Mouse (Mus musculus): ENCODE results near the gene Plgrkt.
"Not testable (repeated sequence)": the region's sequence is repeated elsewhere in the genome, so short reads cannot be mapped to it uniquely, and the experiment has no call there.

Plgrkt gene

GRCm38 (mm10) chr19:29366969-29367622 is at the start of gene Plgrkt, which contains the start of gene Cd274:
Plgrkt (minus strand) TSS chr19:29367390.
Cd274 (plus strand) TSS chr19:29367455.
- peak; percentile 60 for DNase-seq (ENCODE audit: low spot score)

GRCm38 (mm10) chr19:29416393-29416902 is 49.3 kb upstream of the Plgrkt start:
- DNase-seq (ENCODE audit: low spot score): no peak

GRCm38 (mm10) chr19:29414917-29415316 is 47.7 kb upstream of the Plgrkt start:
- not testable (repeated sequence) for DNase-seq (ENCODE audit: low spot score)

- no peak for DNase-seq (ENCODE audit: low spot score)
These were observed 47.3 kb upstream of the Plgrkt start for GRCm38 (mm10) chr19:29414513-29414912.

- DNase-seq (ENCODE audit: low spot score): no peak
These were observed 45.6 kb upstream of the Plgrkt start for GRCm38 (mm10) chr19:29412476-29413420.

- no peak for DNase-seq (ENCODE audit: low spot score)
These were observed 43.4 kb upstream of the Plgrkt start, which contains the start of gene Pdcd1lg2 for GRCm38 (mm10) chr19:29410619-29411018. Pdcd1lg2 (plus strand) TSS chr19:29410919.

GRCm38 (mm10) chr19:29406042-29407017 is 39.1 kb upstream of the Plgrkt start:
- DNase-seq (ENCODE audit: low spot score): no peak

- DNase-seq (ENCODE audit: low spot score): no peak
These were observed 38.2 kb upstream of the Plgrkt start for GRCm38 (mm10) chr19:29405388-29405787.

GRCm38 (mm10) chr19:29403251-29403650 is 36.1 kb upstream of the Plgrkt start:
- DNase-seq (ENCODE audit: low spot score): no peak

GRCm38 (mm10) chr19:29402621-29403020 is 35.4 kb upstream of the Plgrkt start:
- DNase-seq (ENCODE audit: low spot score): no peak

- no peak for DNase-seq (ENCODE audit: low spot score)
These were observed 33.3 kb upstream of the Plgrkt start for GRCm38 (mm10) chr19:29400466-29400865.

GRCm38 (mm10) chr19:29399786-29400185 is 32.6 kb upstream of the Plgrkt start:
- no peak for DNase-seq (ENCODE audit: low spot score)

- no peak for DNase-seq (ENCODE audit: low spot score)
These were observed 29.2 kb upstream of the Plgrkt start for GRCm38 (mm10) chr19:29396353-29396752.

- DNase-seq (ENCODE audit: low spot score): no peak
These were observed 27.5 kb upstream of the Plgrkt start for GRCm38 (mm10) chr19:29394721-29395120.

- no peak for DNase-seq (ENCODE audit: low spot score)
These were observed 26.1 kb upstream of the Plgrkt start for GRCm38 (mm10) chr19:29393333-29393732.

- no peak for DNase-seq (ENCODE audit: low spot score)
These were observed 24.1 kb upstream of the Plgrkt start for GRCm38 (mm10) chr19:29391279-29391678.

- no peak for DNase-seq (ENCODE audit: low spot score)
These were observed 23.3 kb upstream of the Plgrkt start for GRCm38 (mm10) chr19:29390483-29390882.

GRCm38 (mm10) chr19:29388818-29389217 is 21.6 kb upstream of the Plgrkt start:
- no peak for DNase-seq (ENCODE audit: low spot score)

GRCm38 (mm10) chr19:29385822-29386221 is 18.6 kb upstream of the Plgrkt start:
- DNase-seq (ENCODE audit: low spot score): no peak

GRCm38 (mm10) chr19:29384994-29385393 is 17.8 kb upstream of the Plgrkt start:
- DNase-seq (ENCODE audit: low spot score): no peak

GRCm38 (mm10) chr19:29384412-29384811 is 17.2 kb upstream of the Plgrkt start:
- no peak for DNase-seq (ENCODE audit: low spot score)

- DNase-seq (ENCODE audit: low spot score): no peak
These were observed 16.2 kb upstream of the Plgrkt start for GRCm38 (mm10) chr19:29383368-29383767.
